Mouse (Mus musculus) cortical plate, adult 2 months (tissue): ENCODE data around the gene Cux2.

Experiments
- CTCF ChIP-seq: fragments of 200-500 bp; IDR thresholded peaks from 2 replicates; pipeline ENCODE4 v1.5.1; 2011; ENCODE audit warnings: mild to moderate bottlenecking, control low read depth, low read length; ENCODE audit not compliant: insufficient read depth; ENCODE audit errors: extremely low read depth
- POLR2A ChIP-seq: fragments of 200-500 bp; IDR thresholded peaks from 2 replicates; pipeline ENCODE4 v1.6.1; 2011; ENCODE audit warnings: mild to moderate bottlenecking, low read length, control low read depth; ENCODE audit not compliant: insufficient read depth; ENCODE audit errors: extremely low read depth

- TF ChIP-seq CTCF (no peak), POLR2A (no peak)
Measured at GRCm38 (mm10) chr5:121878703-121879102, 171.2 kb downstream of the Cux2 start.
